Mouse (Mus musculus): ENCODE measurements around the gene Abhd13.

Abhd13 gene

GRCm38 (mm10) chr8:9977573-9978314 is at the start of gene Abhd13, which contains the start of gene Lig4:
TSS of gene Abhd13 (plus strand) at chr8:9977707.
TSS of gene Lig4 (minus strand) at chr8:9977686.
- DNase-seq (ENCODE audit: low read depth, low spot score), result peak; percentile 92

- no peak for DNase-seq (ENCODE audit: low read depth, low spot score)
Observed at GRCm38 (mm10) chr8:9929746-9930445, 47.6 kb upstream of the Abhd13 start.

GRCm38 (mm10) chr8:9932711-9933110 is 44.8 kb upstream of the Abhd13 start:
- no peak for DNase-seq (ENCODE audit: low read depth, low spot score)

- DNase-seq (ENCODE audit: low read depth, low spot score), result no peak
Observed at GRCm38 (mm10) chr8:9934891-9935565, 42.5 kb upstream of the Abhd13 start.

- DNase-seq (ENCODE audit: low read depth, low spot score), result no peak
Observed at GRCm38 (mm10) chr8:9935574-9935973, 41.9 kb upstream of the Abhd13 start.

- DNase-seq (ENCODE audit: low read depth, low spot score), result no peak
Observed at GRCm38 (mm10) chr8:9949134-9949890, 28.2 kb upstream of the Abhd13 start.

GRCm38 (mm10) chr8:9958338-9958737 is 19.2 kb upstream of the Abhd13 start:
- no peak for DNase-seq (ENCODE audit: low read depth, low spot score)

- DNase-seq (ENCODE audit: low read depth, low spot score), result no peak
Observed at GRCm38 (mm10) chr8:9959919-9960318, 17.6 kb upstream of the Abhd13 start.

GRCm38 (mm10) chr8:9971866-9972265 is 5.6 kb upstream of the Abhd13 start:
- no peak for DNase-seq (ENCODE audit: low read depth, low spot score)

- no peak for DNase-seq (ENCODE audit: low read depth, low spot score)
Observed at GRCm38 (mm10) chr8:9975276-9975675, 2.2 kb upstream of the Abhd13 start.

GRCm38 (mm10) chr8:9975898-9976611 is 1.5 kb upstream of the Abhd13 start:
- peak; percentile 91 for DNase-seq (ENCODE audit: low read depth, low spot score)

- no peak for DNase-seq (ENCODE audit: low read depth, low spot score)
Observed at GRCm38 (mm10) chr8:9977016-9977415, 491 bp upstream of the Abhd13 start.

GRCm38 (mm10) chr8:9978475-9979230 is 1.1 kb downstream of the Abhd13 start:
- DNase-seq (ENCODE audit: low read depth, low spot score), result no peak

GRCm38 (mm10) chr8:9979746-9980145 is 2.2 kb downstream of the Abhd13 start:
- no peak for DNase-seq (ENCODE audit: low read depth, low spot score)

- no peak for DNase-seq (ENCODE audit: low read depth, low spot score)
Observed at GRCm38 (mm10) chr8:9980188-9980587, 2.7 kb downstream of the Abhd13 start.

GRCm38 (mm10) chr8:10004115-10004514 is 26.6 kb downstream of the Abhd13 start:
- DNase-seq (ENCODE audit: low read depth, low spot score), result no peak

- no peak for DNase-seq (ENCODE audit: low read depth, low spot score)
Observed at GRCm38 (mm10) chr8:10006156-10006985, 28.9 kb downstream of the Abhd13 start, which contains the start of gene Tnfsf13b. TSS of gene Tnfsf13b (plus strand) at chr8:10006467.

- DNase-seq (ENCODE audit: low read depth, low spot score), result no peak
Observed at GRCm38 (mm10) chr8:10006986-10007659, 29.6 kb downstream of the Abhd13 start.

- DNase-seq (ENCODE audit: low read depth, low spot score), result no peak
Observed at GRCm38 (mm10) chr8:10007660-10008028, 30.1 kb downstream of the Abhd13 start.
